Mouse (Mus musculus) frontal cortex, postnatal 36 days (tissue): ENCODE measurements around the gene Hhip.

Experiments
- DNase-seq, 2 experiments: peaks; one replicate each; pipeline ENCODE4 v3.0.0; 2022; ENCODE audit warnings: low spot score in 2 of 2

The Hhip gene

DNA sequence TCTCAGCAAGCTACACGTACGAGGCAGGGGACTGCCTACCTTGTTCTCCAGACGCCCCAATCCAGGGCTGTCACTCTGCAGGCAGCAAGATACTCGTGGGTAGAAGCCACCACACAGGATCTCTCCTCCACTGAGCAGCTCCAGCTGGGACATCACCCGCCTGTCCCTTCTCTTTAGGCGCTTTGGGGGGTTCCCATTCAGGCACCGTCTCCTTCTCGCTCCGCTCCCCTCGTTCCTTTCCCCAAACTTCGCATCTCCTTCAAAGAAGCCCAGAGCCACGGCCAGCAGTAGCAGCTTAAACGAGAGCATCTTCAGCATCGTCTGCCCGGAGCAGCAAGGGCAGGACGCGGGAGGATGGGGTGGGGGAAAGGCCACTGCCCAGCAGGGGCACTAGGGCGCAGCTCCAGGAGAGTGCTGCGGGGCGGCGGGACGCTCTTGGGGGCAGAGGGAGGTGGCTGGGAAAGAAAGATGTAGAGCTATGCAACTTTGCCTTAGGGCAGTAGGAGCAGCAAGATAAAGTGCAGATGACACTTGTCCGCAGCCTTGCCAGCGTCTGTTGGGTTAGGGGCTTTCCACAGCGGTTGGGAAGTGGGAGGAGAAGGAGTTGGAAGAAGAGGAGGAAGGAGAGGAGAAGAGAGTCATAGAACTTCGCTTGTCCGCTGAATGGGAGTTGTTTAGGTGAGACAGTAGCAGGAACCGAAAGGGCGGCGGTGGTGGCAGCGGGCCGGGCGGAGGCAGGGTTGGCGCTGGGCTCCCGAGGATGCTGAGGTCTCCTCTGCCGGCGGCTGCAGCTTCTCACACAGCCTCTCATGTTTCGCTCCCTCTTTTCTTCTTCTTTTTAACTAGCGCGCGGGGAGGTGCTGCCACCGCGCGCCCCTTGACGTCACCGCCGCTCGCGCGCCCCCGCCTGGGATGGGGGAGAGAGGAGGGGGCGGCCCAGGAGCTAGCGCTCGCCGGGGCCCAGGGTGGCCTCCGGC, at the start of gene Hhip:
Gene Hhip (minus strand): TSS at position 809 of the 977 bp plus-strand sequence.
- DNase-seq: peak; percentile 38 to 44

DNA sequence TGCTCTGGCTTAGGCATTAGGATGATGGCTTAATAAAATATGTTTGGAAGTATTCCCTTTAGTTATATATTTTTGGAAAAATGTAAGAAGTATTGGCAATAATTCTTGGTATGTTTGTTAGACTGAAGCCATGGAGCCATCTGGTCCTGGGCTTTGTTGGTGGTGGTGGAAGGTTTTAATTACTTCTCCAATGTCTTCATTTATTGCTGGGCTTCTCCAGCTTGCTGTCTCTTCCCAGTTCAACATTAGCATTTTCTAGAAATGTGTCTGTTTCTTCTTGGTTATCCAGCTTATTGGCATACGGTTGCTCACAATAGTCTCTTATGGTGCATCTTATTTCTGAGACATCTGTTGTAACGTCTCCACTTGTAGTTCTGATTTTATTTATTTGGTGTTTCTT, 29.2 kb upstream of the Hhip start:
- no peak for DNase-seq

DNA sequence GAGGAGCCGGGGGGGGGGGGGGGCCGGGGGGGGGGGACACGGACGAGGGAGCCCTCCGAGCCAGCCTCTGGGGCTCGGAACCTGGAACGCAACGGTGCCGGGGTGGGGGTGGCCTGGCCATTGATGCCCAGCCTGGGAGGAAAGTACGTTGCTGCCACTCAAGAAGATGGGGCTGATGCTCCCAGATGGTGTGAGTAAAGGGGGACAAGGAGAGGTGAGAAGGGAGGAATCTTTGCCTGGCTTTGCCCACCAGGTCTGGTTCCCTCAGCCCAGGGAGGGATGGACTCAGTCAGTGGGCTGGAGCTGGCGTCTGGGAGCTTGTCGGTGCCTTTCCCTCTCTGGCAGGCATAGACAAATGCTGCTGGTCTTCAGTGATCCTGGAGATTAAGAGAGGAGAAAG, 387 bp upstream of the Hhip start:
- peak in 1 of 2 experiments; percentile 22 for DNase-seq

- DNase-seq: no peak
Observed at GRCm38 (mm10) chr8:80056331-80057070, 1.3 kb downstream of the Hhip start.

GRCm38 (mm10) chr8:80055777-80056176, 2.0 kb downstream of the Hhip start:
- peak in 1 of 2 experiments; percentile 6 for DNase-seq

DNA sequence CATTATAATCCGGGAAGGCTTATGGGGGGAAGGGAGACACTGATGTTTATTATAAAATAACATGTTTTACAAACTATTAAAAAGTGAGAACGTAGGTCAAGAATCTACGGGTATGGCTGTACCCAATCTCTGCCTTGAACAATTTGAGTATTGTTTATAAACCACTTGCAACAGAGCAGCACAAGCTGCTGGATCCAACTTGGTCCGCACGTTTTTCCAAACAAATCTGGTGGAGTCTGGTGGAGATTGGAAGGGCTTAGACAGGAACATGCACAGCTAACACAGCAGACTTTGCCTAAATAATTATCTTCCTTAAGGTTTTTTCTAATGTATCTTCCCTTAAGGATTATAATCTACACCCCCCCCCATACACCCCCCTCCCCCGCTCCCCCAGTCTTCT, 2.7 kb downstream of the Hhip start:
- DNase-seq: no peak

DNA sequence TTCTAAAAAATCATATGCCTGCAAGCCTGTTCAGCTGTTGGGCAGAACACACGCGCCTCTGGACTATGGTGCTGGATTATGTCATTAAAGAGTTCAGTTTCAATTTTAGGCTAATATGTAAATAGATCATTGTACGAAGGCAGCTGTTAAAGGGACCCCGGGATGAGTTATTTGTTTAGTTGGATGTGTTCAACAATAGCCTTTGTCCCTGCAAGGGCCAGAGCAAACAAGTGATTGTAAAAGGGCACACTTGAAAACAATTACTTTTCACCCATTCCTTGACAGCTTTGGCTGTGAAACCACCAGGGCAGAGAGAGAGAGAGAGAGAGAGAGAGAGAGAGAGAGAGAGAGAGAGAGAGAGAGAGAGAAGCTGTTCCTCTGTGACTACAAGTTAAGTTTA, 3.6 kb downstream of the Hhip start:
- DNase-seq: no peak

DNA sequence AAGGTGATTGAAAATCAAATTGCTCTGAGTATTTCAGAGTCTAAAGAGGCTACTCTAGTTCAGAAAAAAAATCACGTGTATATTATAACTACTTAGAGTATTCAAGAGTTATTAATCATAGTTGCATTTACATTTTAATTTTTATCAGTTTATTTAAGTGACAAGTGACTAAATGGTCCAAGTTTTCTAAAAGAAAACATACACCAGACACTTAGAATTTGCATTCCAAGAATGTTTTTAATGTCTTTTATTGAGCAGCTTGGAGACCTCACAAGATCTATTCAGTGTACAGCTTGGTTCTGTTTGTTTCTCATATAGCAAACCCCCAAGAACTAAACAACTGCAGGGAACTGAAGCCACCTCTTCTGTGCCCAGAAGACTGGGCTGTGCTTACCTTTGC, 5.0 kb downstream of the Hhip start:
- no peak for DNase-seq

DNA sequence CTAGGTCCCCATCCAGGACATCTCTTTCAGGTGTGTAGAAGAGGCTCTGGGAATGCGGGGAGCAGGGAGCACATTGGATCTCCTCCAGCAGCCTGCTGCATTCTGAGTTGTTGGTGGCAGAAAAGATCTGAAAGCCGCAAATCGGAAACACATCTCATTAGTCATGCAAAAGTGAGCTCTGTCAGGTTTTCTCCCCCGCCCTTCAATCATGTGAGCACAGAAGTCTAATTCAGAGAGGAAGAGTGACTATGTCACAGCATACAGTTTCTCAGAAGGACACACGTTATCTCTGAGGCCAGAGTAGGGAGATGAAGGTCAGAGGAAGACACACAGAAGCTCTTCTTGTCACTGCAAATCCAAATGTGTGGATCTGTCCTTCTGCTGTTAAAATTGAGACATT, 6.3 kb downstream of the Hhip start:
- no peak for DNase-seq

GRCm38 (mm10) chr8:80049256-80050005, 8.4 kb downstream of the Hhip start:
- no peak for DNase-seq

- DNase-seq: no peak
Observed at GRCm38 (mm10) chr8:80048256-80048655, 9.6 kb downstream of the Hhip start.

- DNase-seq: no peak
Observed at GRCm38 (mm10) chr8:80037644-80038253, 20.1 kb downstream of the Hhip start.

DNA sequence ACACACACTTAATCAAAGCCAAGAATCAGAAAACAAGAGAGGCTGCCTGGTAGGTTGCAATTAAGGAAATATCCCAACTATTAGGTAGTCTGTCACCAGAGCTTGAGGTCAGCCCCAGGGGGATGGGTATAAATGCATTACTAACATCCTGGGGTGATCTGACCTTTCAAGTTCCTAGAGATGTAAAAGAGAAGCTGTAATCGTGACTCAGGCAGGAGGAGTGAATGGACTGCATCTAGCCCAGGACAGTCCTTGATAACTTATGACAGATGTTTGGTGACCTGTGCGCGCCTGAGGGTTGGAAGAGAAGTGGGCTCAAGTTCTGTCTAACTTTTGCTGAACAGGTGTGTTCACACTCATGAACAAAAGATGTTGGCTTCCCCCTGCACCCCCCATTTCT, 25.2 kb downstream of the Hhip start:
- DNase-seq: no peak

DNA sequence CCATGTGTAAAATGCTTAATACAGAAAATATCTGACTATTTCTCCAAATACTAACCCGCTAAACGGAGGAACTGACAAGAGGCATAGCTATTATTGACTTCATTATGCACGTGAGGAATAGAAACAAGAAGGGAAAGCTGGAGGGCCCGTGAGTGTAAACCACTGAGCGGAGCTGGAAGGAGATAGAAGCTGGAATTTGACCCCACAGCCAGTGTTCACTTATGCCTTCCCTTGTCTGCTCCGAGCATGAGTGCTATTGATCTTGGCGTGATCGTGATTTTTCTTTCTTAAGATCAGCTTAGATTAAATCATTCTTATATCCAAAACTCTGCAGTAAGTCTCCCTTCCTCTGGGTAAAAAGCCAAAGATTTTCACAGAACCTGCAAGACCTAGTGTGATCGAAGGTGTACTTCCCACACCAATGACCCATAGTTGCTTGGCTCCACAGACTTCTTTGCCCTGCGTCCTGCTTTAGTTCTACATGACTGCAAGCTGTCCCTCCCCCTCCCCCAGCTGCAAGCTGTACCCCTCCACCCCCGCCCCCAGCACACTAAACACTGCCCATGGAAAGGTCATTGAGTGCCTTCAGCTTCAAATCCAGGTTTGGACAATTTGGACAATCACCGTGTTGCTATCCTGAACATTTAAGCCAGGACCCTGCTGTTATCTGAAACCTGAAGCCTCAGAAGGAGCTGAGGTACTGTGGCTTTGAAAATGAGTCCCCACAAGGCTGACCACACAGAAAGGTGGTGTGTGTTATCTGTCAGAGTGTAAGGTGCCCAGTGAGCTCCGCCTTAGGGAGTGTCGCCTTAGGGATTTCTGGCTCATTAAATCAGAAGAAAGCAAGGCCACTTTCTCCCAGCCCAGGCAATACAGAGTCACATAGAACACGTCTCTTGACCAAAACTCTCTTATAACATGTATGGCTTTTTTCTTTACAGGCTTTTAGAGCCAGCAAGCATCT, 26.2 kb downstream of the Hhip start:
- DNase-seq: no peak

- no peak for DNase-seq
Observed at GRCm38 (mm10) chr8:80029631-80030030, 28.2 kb downstream of the Hhip start.

- no peak for DNase-seq
Observed at GRCm38 (mm10) chr8:80020469-80020868, 37.3 kb downstream of the Hhip start.

GRCm38 (mm10) chr8:80015818-80016217, 42.0 kb downstream of the Hhip start:
- DNase-seq: no peak

DNA sequence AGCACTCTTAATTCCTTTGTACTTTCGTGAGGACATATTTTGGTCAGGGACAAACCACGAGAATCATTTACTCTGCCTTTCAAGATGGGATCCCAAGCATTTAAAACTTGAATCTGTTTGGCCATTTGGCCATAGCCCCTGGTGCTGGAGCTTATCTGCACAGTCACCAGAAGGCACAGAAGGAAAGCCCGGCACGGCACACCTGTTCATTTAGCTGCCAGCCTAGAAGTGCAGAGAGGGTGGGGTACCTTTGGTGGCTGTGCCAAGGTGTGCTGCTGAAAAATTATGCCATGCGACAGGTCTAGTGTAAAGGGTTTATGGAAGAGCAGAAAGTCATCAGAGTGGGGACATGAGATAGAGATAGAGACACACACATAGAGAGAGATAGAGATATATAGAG, 53.4 kb downstream of the Hhip start:
- DNase-seq: no peak

DNA sequence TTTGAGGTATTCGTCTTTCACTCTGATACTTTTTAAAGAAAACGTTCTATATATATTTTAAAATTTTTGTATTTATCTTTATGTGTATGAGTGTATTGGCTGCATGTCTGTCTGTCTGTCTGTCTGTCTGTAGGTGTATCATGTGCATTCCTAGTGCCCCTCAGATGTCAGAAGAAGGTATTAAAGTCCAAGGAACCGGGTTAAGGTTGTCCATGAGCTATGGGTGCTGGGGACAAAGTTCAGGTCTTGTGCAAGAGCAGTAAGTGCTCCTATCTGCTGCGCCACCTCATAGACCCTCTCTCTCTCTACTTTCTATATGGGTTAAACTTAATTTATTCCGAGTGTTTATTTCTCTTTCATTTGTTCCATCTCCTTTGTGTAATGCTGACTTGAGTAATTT, 55.5 kb downstream of the Hhip start:
- DNase-seq: no peak

DNA sequence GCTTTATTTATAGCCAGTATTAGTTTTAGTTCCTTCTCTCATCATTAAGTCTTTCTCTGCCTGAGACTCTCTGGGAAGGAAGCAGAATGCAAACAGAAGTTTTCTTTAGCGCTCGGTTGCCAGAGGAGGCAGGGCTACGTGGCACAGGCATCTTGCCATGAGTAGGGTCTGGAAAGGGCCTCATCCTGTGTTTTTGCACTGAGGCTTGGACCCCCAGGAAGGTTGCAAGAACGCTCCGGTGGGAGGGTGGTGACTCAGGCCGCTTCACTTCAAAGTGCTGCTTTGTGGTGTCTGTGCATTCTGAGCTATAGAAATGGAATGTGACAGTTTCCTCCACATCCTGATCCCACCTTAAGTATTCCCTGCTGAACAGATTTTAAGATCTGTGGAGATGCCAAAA, 62.7 kb downstream of the Hhip start:
- DNase-seq: no peak

- no peak for DNase-seq
Observed at GRCm38 (mm10) chr8:79993507-79993906, 64.3 kb downstream of the Hhip start.
